Mouse (Mus musculus) heart, embryonic 10.5 days (tissue): ENCODE results near the gene Sugct. TPM values are rescaled to one million over a fixed set of nuclear protein-coding genes. Genes with fewer than 3 reads are reported as not detected.

Source experiments
- DNase-seq: peaks from one replicate; pipeline ENCODE4 v3.0.0-alpha.2; 2017; ENCODE audit warnings: low spot score
- H3K27ac ChIP-seq: fragments of 300-500 bp; sonication (generic); 2 replicates; pipeline ENCODE4 v1.5.1; 2016; ENCODE audit warnings: mild to moderate bottlenecking
- H3K27me3 ChIP-seq: fragments of 300-500 bp; sonication (generic); 2 replicates; pipeline ENCODE4 v1.6.1; 2016; ENCODE audit warnings: mild to moderate bottlenecking; ENCODE audit not compliant: poor library complexity, insufficient read depth, severe bottlenecking
- H3K36me3 ChIP-seq: fragments of 300-500 bp; sonication (generic); 2 replicates; pipeline ENCODE4 v1.6.1; 2016; ENCODE audit warnings: mild to moderate bottlenecking, moderate library complexity
- H3K4me1 ChIP-seq: fragments of 300-500 bp; sonication (generic); 2 replicates; pipeline ENCODE4 v1.6.1; 2016; ENCODE audit warnings: mild to moderate bottlenecking
- H3K4me3 ChIP-seq: fragments of 300-500 bp; sonication (generic); 2 replicates; pipeline ENCODE4 v1.5.1; 2016; ENCODE audit warnings: mild to moderate bottlenecking, moderate library complexity
- H3K9me3 ChIP-seq: fragments of 300-500 bp; sonication (generic); 2 replicates; pipeline ENCODE4 v1.6.1; 2016; ENCODE audit warnings: mild to moderate bottlenecking, moderate library complexity
- WGBS: fragments of 180-500 bp; shearing (Covaris S2); methylation state at CpG from one replicate; pipeline ENCODE4 v1.1.7; 2016; 5-methylcytosine and 5-hydroxymethylcytosine counted together
- polyA plus RNA-seq: library from polyadenylated mRNA; unstranded; fragments of >200 nt; fragmentation: Nextera tagmentation; extraction: Ambion mirVana; gene quantifications from 2 replicates; pipeline ENCODE4 v1.2.1, GENCODE M21; 2016

Gene Sugct
- polyA plus RNA-seq, 1 experiment from 2014 or later, result 4.2 TPM

DNA sequence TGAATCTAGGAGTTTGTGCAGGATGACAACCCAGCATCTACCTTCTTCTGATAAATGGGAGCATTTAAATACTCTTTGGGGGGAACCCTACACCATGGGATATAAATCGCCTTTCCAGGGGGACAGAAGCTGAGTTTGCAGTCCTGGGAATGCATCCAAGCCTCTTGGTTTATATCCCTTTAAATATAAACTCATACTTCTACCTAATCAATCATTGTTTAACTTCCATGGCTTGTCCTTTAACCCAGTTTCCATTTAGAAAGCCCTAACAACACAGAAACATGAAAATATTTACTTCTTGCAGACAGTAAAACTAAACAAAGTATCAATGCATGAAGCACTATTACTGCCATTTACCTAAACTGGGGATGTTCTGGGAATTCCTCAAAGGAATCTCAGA is 3.9 kb downstream of the Sugct start:
- Histone ChIP-seq H3K4me3 (no peak overlapping the region), H3K27me3 (no peaks in the 10 kb centered on the region), H3K36me3 (no peaks in the 10 kb centered on the region), H3K27ac (no peak overlapping the region), H3K4me1 (no peaks in the 10 kb centered on the region), H3K9me3 (no peaks in the 10 kb centered on the region)
- DNase-seq, result no peak
- WGBS, result 59% methylated on average over 1 of the region's 1 CpGs

GRCm38 (mm10) chr13:17690686-17691085 is 4.7 kb downstream of the Sugct start:
- Histone ChIP-seq H3K4me1 (no peaks in the 10 kb centered on the region), H3K4me3 (no peak overlapping the region), H3K36me3 (no peaks in the 10 kb centered on the region), H3K9me3 (no peaks in the 10 kb centered on the region), H3K27ac (no peak overlapping the region), H3K27me3 (no peaks in the 10 kb centered on the region)
- DNase-seq, result no peak

- Histone ChIP-seq H3K4me3 (no peak overlapping the region), H3K27me3 (no peaks in the 10 kb centered on the region), H3K36me3 (no peaks in the 10 kb centered on the region), H3K27ac (no peak overlapping the region), H3K9me3 (no peaks in the 10 kb centered on the region), H3K4me1 (no peaks in the 10 kb centered on the region)
- DNase-seq, result no peak
Measured at GRCm38 (mm10) chr13:17689461-17689860, 5.9 kb downstream of the Sugct start.

GRCm38 (mm10) chr13:17671122-17671521 is 24.2 kb downstream of the Sugct start:
- no peak overlapping the region for H3K4me3 ChIP-seq
- no peaks in the 10 kb centered on the region for H3K9me3 ChIP-seq
- no peak for DNase-seq
- H3K27me3 ChIP-seq, result no peaks in the 10 kb centered on the region
- no peaks in the 10 kb centered on the region for H3K4me1 ChIP-seq
- 71% methylated on average over 1 of the region's 1 CpGs for WGBS
- no peaks in the 10 kb centered on the region for H3K36me3 ChIP-seq
- H3K27ac ChIP-seq, result no peak overlapping the region

DNA sequence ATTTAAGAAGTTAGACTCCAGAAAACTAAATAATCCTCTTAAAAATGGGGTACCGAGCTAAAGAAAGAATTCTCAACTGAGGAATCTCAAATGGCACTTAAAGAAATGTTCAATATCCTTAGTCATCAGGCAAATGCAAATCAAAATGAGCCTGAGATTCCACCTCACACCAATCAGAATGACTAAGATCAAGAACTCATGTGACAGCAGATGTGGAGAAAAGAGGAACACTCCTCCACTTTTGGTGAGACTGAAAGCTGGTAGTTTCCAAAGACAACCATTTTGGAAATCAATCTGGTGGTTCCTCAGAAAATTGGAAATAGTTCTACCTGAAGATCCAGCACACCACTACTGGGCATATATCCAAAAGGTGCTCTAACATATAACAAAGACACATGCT is 28.0 kb downstream of the Sugct start:
- 89% methylated on average over 1 of the region's 1 CpGs for WGBS
- Histone ChIP-seq H3K27ac (no peak overlapping the region), H3K36me3 (no peaks in the 10 kb centered on the region), H3K27me3 (no peaks in the 10 kb centered on the region), H3K4me3 (no peak overlapping the region), H3K9me3 (no peaks in the 10 kb centered on the region), H3K4me1 (no peaks in the 10 kb centered on the region)
- DNase-seq, result no peak

- Histone ChIP-seq H3K27me3 (no peaks in the 10 kb centered on the region), H3K4me3 (no peak overlapping the region), H3K36me3 (no peaks in the 10 kb centered on the region), H3K4me1 (no peaks in the 10 kb centered on the region), H3K27ac (no peak overlapping the region), H3K9me3 (no peaks in the 10 kb centered on the region)
- WGBS, result 49% methylated on average over 2 of the region's 2 CpGs
- no peak for DNase-seq
Measured at GRCm38 (mm10) chr13:17642294-17642693, 53.1 kb downstream of the Sugct start.

DNA sequence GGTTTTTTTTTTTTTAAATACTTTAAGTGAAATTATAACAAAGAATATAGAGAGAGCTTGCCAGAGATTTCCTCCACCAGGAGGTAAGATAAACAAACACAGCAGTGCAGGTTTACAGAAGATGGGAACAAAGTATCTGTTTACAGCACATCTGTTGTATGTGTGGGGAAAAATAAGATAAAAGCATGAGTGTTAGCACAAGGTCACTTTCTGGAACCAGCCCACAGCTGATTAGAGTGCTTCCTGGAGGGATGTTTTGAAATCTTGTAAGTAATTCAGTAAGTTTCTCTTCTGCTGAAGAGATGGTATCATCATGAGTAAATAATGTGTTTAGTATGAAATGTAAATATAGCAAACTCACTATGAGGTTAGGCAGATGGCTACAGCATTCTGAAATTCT is 57.3 kb downstream of the Sugct start:
- no peak overlapping the region for H3K27ac ChIP-seq
- no peaks in the 10 kb centered on the region for H3K4me1 ChIP-seq
- no peaks in the 10 kb centered on the region for H3K27me3 ChIP-seq
- no peak for DNase-seq
- H3K4me3 ChIP-seq, result no peak overlapping the region
- no peaks in the 10 kb centered on the region for H3K36me3 ChIP-seq
- no peaks in the 10 kb centered on the region for H3K9me3 ChIP-seq

- WGBS, result 76% methylated on average over 5 of the region's 5 CpGs
- no peak for DNase-seq
- no peaks in the 10 kb centered on the region for H3K27me3 ChIP-seq
- no peaks in the 10 kb centered on the region for H3K4me1 ChIP-seq
- no peak overlapping the region for H3K27ac ChIP-seq
- no peaks in the 10 kb centered on the region for H3K9me3 ChIP-seq
- no peak overlapping the region for H3K4me3 ChIP-seq
- H3K36me3 ChIP-seq, result no peaks in the 10 kb centered on the region
Measured at GRCm38 (mm10) chr13:17627108-17627507, 68.2 kb downstream of the Sugct start.

DNA sequence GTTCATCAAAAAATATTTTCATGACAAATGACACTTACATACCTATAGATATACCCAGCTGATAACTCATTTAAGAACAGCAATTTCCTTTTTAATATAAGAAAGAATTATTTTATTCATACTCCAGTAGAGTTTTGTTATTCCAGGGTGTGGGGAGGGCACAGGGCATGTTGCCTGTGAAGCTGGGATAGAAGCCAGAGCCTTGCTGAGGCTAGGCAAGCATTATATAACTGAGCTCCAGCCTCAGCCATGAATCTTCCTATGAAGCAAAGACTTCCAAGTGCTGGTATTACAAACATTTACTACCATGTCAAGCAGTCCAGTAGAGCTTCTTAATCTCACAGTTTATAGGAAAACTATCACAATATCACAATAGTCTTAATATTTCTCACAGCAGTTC is 70.4 kb downstream of the Sugct start:
- Histone ChIP-seq H3K27ac (no peak overlapping the region), H3K4me1 (no peaks in the 10 kb centered on the region), H3K36me3 (no peaks in the 10 kb centered on the region), H3K4me3 (no peak overlapping the region), H3K27me3 (no peaks in the 10 kb centered on the region), H3K9me3 (no peaks in the 10 kb centered on the region)
- DNase-seq, result no peak

- Histone ChIP-seq H3K27ac (no peak overlapping the region), H3K27me3 (no peaks in the 10 kb centered on the region)
- 74% methylated on average over 1 of the region's 1 CpGs for WGBS
Measured at GRCm38 (mm10) chr13:17606217-17606616, 89.1 kb downstream of the Sugct start.

GRCm38 (mm10) chr13:17604670-17605069 is 90.7 kb downstream of the Sugct start:
- WGBS, result 35% methylated on average over 3 of the region's 3 CpGs
- Histone ChIP-seq H3K4me3 (no peak overlapping the region), H3K27me3 (no peaks in the 10 kb centered on the region), H3K36me3 (no peaks in the 10 kb centered on the region), H3K4me1 (no peaks in the 10 kb centered on the region), H3K27ac (no peak overlapping the region), H3K9me3 (no peaks in the 10 kb centered on the region)
- no peak for DNase-seq

More at GRCm38 (mm10) chr13:17606217-17606616, 89.1 kb downstream of the Sugct start:
- H3K36me3 ChIP-seq, result no peaks in the 10 kb centered on the region
- no peaks in the 10 kb centered on the region for H3K4me1 ChIP-seq
- H3K9me3 ChIP-seq, result no peaks in the 10 kb centered on the region
- no peak for DNase-seq
- no peak overlapping the region for H3K4me3 ChIP-seq

- Histone ChIP-seq H3K27me3 (no peaks in the 10 kb centered on the region), H3K9me3 (no peaks in the 10 kb centered on the region), H3K36me3 (no peaks in the 10 kb centered on the region), H3K4me1 (no peaks in the 10 kb centered on the region), H3K4me3 (no peak overlapping the region), H3K27ac (no peak overlapping the region)
- WGBS, result 84% methylated on average over 5 of the region's 5 CpGs
- no peak for DNase-seq
Measured at GRCm38 (mm10) chr13:17603756-17604155, 91.6 kb downstream of the Sugct start.

DNA sequence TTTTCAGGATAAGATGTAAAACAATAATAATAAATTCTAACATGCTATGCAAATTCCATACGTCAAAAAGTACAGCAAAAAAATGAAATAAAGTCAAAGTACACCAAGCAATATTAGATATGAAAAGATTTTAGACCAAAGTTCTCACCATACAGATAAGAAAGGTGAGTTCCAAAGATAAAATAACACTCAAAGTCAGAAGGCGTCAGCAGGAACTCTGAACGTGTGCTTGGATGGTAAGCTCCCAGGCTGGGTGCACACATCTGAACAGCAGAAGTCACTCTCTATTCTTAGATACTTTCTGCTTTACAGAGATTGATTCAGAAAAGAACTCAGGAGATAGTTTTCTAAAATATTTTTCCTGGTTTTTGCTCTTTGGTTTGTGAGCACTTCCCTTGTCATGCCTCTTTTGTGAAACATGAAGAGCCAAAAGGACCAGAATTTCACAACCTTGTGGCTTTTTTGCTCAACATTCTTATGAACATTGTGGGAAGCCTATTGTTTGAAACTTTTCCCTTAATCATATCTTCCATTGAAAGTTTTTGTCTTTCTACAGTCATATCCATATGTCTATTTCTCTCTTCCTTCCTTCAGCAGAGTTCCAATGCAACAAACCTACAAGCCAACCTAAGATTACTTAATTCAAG is 110.0 kb downstream of the Sugct start:
- no peak for DNase-seq
- no peak overlapping the region for H3K27ac ChIP-seq
- no peak overlapping the region for H3K4me3 ChIP-seq
- H3K9me3 ChIP-seq, result no peaks in the 10 kb centered on the region
- H3K4me1 ChIP-seq, result no peaks in the 10 kb centered on the region
- WGBS, result 26% methylated on average over 3 of the region's 3 CpGs
- no peaks in the 10 kb centered on the region for H3K36me3 ChIP-seq
- H3K27me3 ChIP-seq, result no peaks in the 10 kb centered on the region

- no peaks in the 10 kb centered on the region for H3K27me3 ChIP-seq
- DNase-seq, result no peak
Measured at GRCm38 (mm10) chr13:17584804-17585203, 110.5 kb downstream of the Sugct start.

More at GRCm38 (mm10) chr13:17584804-17585203, 110.5 kb downstream of the Sugct start:
- Histone ChIP-seq H3K27ac (no peak overlapping the region), H3K4me3 (no peak overlapping the region), H3K9me3 (no peaks in the 10 kb centered on the region), H3K4me1 (no peaks in the 10 kb centered on the region), H3K36me3 (no peaks in the 10 kb centered on the region)
